Mouse (Mus musculus): Measurements from ENCODE around the gene S1pr1.

The S1pr1 gene

GRCm38 (mm10) chr3:115714671-115715651 is at the start of gene S1pr1:
S1pr1 (minus strand) TSS chr3:115715072.
- peak; percentile 76 to 84 for DNase-seq

GRCm38 (mm10) chr3:115763292-115763691 is 48.4 kb upstream of the S1pr1 start:
- peak; percentile 17 to 38 for DNase-seq

GRCm38 (mm10) chr3:115762841-115763240 is 48.0 kb upstream of the S1pr1 start:
- DNase-seq: no peak

- DNase-seq: no peak
Observed at GRCm38 (mm10) chr3:115759659-115760058, 44.8 kb upstream of the S1pr1 start.

- DNase-seq: peak in 1 of 2 experiments; percentile 7
Observed at GRCm38 (mm10) chr3:115758455-115758912, 43.6 kb upstream of the S1pr1 start.

GRCm38 (mm10) chr3:115754466-115754865 is 39.6 kb upstream of the S1pr1 start:
- no peak for DNase-seq

GRCm38 (mm10) chr3:115750369-115750768 is 35.5 kb upstream of the S1pr1 start:
- DNase-seq: no peak

- DNase-seq: no peak
Observed at GRCm38 (mm10) chr3:115748289-115748989, 33.6 kb upstream of the S1pr1 start.

GRCm38 (mm10) chr3:115746511-115746910 is 31.6 kb upstream of the S1pr1 start:
- DNase-seq: no peak

GRCm38 (mm10) chr3:115745088-115745487 is 30.2 kb upstream of the S1pr1 start:
- no peak for DNase-seq

- no peak for DNase-seq
Observed at GRCm38 (mm10) chr3:115738524-115738923, 23.7 kb upstream of the S1pr1 start.

- DNase-seq: peak; percentile 14 to 23
Observed at GRCm38 (mm10) chr3:115737785-115738318, 23.0 kb upstream of the S1pr1 start.

GRCm38 (mm10) chr3:115735540-115735939 is 20.7 kb upstream of the S1pr1 start:
- DNase-seq: no peak

- DNase-seq: no peak
Observed at GRCm38 (mm10) chr3:115734841-115735240, 20.0 kb upstream of the S1pr1 start.

GRCm38 (mm10) chr3:115730336-115730735 is 15.5 kb upstream of the S1pr1 start:
- DNase-seq: no peak

GRCm38 (mm10) chr3:115729187-115729586 is 14.3 kb upstream of the S1pr1 start:
- peak in 1 of 2 experiments; percentile 4 for DNase-seq

- DNase-seq: no peak
Observed at GRCm38 (mm10) chr3:115728211-115728610, 13.3 kb upstream of the S1pr1 start.

- no peak for DNase-seq
Observed at GRCm38 (mm10) chr3:115718886-115719285, 4.0 kb upstream of the S1pr1 start.

GRCm38 (mm10) chr3:115715900-115716515 is 1.1 kb upstream of the S1pr1 start:
- DNase-seq: no peak

- no peak for DNase-seq
Observed at GRCm38 (mm10) chr3:115714049-115714435, 830 bp downstream of the S1pr1 start.

GRCm38 (mm10) chr3:115713417-115714048 is 1.3 kb downstream of the S1pr1 start:
- peak in 1 of 2 experiments; percentile 23 for DNase-seq

GRCm38 (mm10) chr3:115712808-115713200 is 2.1 kb downstream of the S1pr1 start:
- peak; percentile 80 to 83 for DNase-seq
